Mouse (Mus musculus) embryonic facial prominence, embryonic 12.5 days (tissue): ENCODE data around the gene Zfp366. TPM values are rescaled to one million over a fixed set of nuclear protein-coding genes. Genes with fewer than 3 reads are reported as not detected.

Experiments used
- ATAC-seq: fragments of 200-750 bp; cut with Nextera tagmentation; 2 replicates; pipeline ENCODE4 v1.8.0; 2017; ENCODE audit not compliant: insufficient number of reproducible peaks, insufficient read depth, low FRiP score, low TSS enrichment
- H3K27ac ChIP-seq: fragments of 300-500 bp; sonication (generic); 2 replicates; pipeline ENCODE4 v1.5.1; 2016; ENCODE audit warnings: mild to moderate bottlenecking
- H3K27me3 ChIP-seq: fragments of 300-500 bp; sonication (generic); 2 replicates; pipeline ENCODE4 v1.6.1; 2016; ENCODE audit warnings: mild to moderate bottlenecking, moderate library complexity
- H3K36me3 ChIP-seq: fragments of 300-500 bp; sonication (generic); 2 replicates; pipeline ENCODE4 v1.6.1; 2016; ENCODE audit warnings: mild to moderate bottlenecking
- H3K4me1 ChIP-seq: fragments of 300-500 bp; sonication (generic); 2 replicates; pipeline ENCODE4 v1.6.1; 2016
- H3K4me2 ChIP-seq: fragments of 300-500 bp; sonication (generic); replicated peaks from 2 replicates; pipeline ENCODE4 v1.6.1; 2016; ENCODE audit warnings: mild to moderate bottlenecking, moderate library complexity
- H3K4me3 ChIP-seq: fragments of 300-500 bp; sonication (generic); 2 replicates; pipeline ENCODE4 v1.5.1; 2016; ENCODE audit warnings: mild to moderate bottlenecking
- H3K9ac ChIP-seq: fragments of 300-500 bp; sonication (generic); 2 replicates; pipeline ENCODE4 v1.6.1; 2016; ENCODE audit warnings: mild to moderate bottlenecking, moderate library complexity
- H3K9me3 ChIP-seq: fragments of 300-500 bp; sonication (generic); 2 replicates; pipeline ENCODE4 v1.6.1; 2016; ENCODE audit warnings: mild to moderate bottlenecking, moderate library complexity
- WGBS: fragments of 180-500 bp; shearing (Covaris S2); methylation state at CpG from one replicate; pipeline ENCODE4 v1.1.7; 2016; 5-methylcytosine and 5-hydroxymethylcytosine counted together
- polyA plus RNA-seq: library from polyadenylated mRNA; unstranded; fragments of >200 nt; fragmentation: Nextera tagmentation; extraction: Ambion mirVana; gene quantifications from 2 replicates; pipeline ENCODE4 v1.2.1, GENCODE M21; 2016

Zfp366 gene
- polyA plus RNA-seq, 1 experiment from 2014 or later, result 0.41 TPM

- H3K9me3 ChIP-seq, result no peaks in the 10 kb centered on the region
- 0 out of 2 replicates have a peak, but pooled peaks cover 2% of the 10 kb centered on the region for H3K4me1 ChIP-seq
- no peaks in the 10 kb centered on the region for H3K27me3 ChIP-seq
- H3K4me2 ChIP-seq, result no peak overlapping the region
- WGBS, result 87% methylated on average over 11 of the region's 11 CpGs
- no peak for ATAC-seq
- H3K36me3 ChIP-seq, result no peaks in the 10 kb centered on the region
- H3K4me3 ChIP-seq, result no peak overlapping the region
- H3K27ac ChIP-seq, result no peak overlapping the region
- no peak overlapping the region for H3K9ac ChIP-seq
Observed at GRCm38 (mm10) chr13:99187456-99187855, 2.8 kb downstream of the Zfp366 start.

- Histone ChIP-seq H3K27me3 (no peaks in the 10 kb centered on the region), H3K36me3 (no peaks in the 10 kb centered on the region), H3K9me3 (no peaks in the 10 kb centered on the region), H3K4me2 (no peak overlapping the region), H3K9ac (no peak overlapping the region), H3K4me3 (no peak overlapping the region), H3K27ac (no peak overlapping the region), H3K4me1 (0 out of 2 replicates have a peak, but pooled peaks cover 2% of the 10 kb centered on the region)
- ATAC-seq, result no peak
- 74% methylated on average over 8 of the region's 8 CpGs for WGBS
Observed at GRCm38 (mm10) chr13:99188625-99189024, 4.0 kb downstream of the Zfp366 start.

- Histone ChIP-seq H3K36me3 (no peaks in the 10 kb centered on the region), H3K4me2 (no peak overlapping the region), H3K9ac (no peak overlapping the region), H3K9me3 (no peaks in the 10 kb centered on the region), H3K4me3 (no peak overlapping the region), H3K4me1 (no peaks in the 10 kb centered on the region), H3K27ac (no peak overlapping the region), H3K27me3 (no peaks in the 10 kb centered on the region)
- ATAC-seq, result no peak
- WGBS, result 74% methylated on average over 3 of the region's 3 CpGs
Observed at GRCm38 (mm10) chr13:99189671-99190070, 5.0 kb downstream of the Zfp366 start.

- Histone ChIP-seq H3K27ac (no peak overlapping the region), H3K4me1 (no peaks in the 10 kb centered on the region), H3K36me3 (no peaks in the 10 kb centered on the region), H3K4me3 (no peak overlapping the region), H3K9ac (no peak overlapping the region), H3K9me3 (no peaks in the 10 kb centered on the region), H3K4me2 (no peak overlapping the region), H3K27me3 (no peaks in the 10 kb centered on the region)
- ATAC-seq, result no peak
- WGBS, result 55% methylated on average over 11 of the region's 11 CpGs
Observed at GRCm38 (mm10) chr13:99190466-99190865, 5.8 kb downstream of the Zfp366 start.

- Histone ChIP-seq H3K36me3 (no peaks in the 10 kb centered on the region), H3K4me1 (no peaks in the 10 kb centered on the region), H3K27ac (no peak overlapping the region), H3K4me3 (no peak overlapping the region), H3K9ac (no peak overlapping the region), H3K27me3 (no peaks in the 10 kb centered on the region), H3K4me2 (no peak overlapping the region), H3K9me3 (no peaks in the 10 kb centered on the region)
- 82% methylated on average over 13 of the region's 13 CpGs for whole genome bisulfite sequencing
- ATAC-seq, result no peak
Observed at GRCm38 (mm10) chr13:99191063-99191462, 6.4 kb downstream of the Zfp366 start.

GRCm38 (mm10) chr13:99196314-99196713 lies 11.7 kb downstream of the Zfp366 start:
- H3K27ac ChIP-seq, result no peak overlapping the region
- no peak overlapping the region for H3K9ac ChIP-seq
- no peaks in the 10 kb centered on the region for H3K36me3 ChIP-seq
- no peak for ATAC-seq
- H3K4me1 ChIP-seq, result no peaks in the 10 kb centered on the region
- 83% methylated on average over 12 of the region's 12 CpGs for WGBS
- H3K4me3 ChIP-seq, result no peak overlapping the region
- no peak overlapping the region for H3K4me2 ChIP-seq
- no peaks in the 10 kb centered on the region for H3K27me3 ChIP-seq
- H3K9me3 ChIP-seq, result no peaks in the 10 kb centered on the region

GRCm38 (mm10) chr13:99196865-99197264 lies 12.2 kb downstream of the Zfp366 start:
- 72% methylated on average over 4 of the region's 4 CpGs for WGBS

GRCm38 (mm10) chr13:99201647-99202574 lies 17.3 kb downstream of the Zfp366 start:
- WGBS, result 63% methylated on average over 16 of the region's 16 CpGs
- H3K9ac ChIP-seq, result no peak overlapping the region
- H3K9me3 ChIP-seq, result no peaks in the 10 kb centered on the region
- H3K27me3 ChIP-seq, result no peaks in the 10 kb centered on the region
- no peak for ATAC-seq
- H3K4me1 ChIP-seq, result peaks cover 4% of the 10 kb centered on the region; the same call in 1 of the 2 replicates
- H3K27ac ChIP-seq, result no peak overlapping the region
- H3K4me2 ChIP-seq, result no peak overlapping the region
- no peak overlapping the region for H3K4me3 ChIP-seq
- no peaks in the 10 kb centered on the region for H3K36me3 ChIP-seq

More at GRCm38 (mm10) chr13:99196865-99197264, 12.2 kb downstream of the Zfp366 start:
- no peaks in the 10 kb centered on the region for H3K4me1 ChIP-seq
- H3K27me3 ChIP-seq, result no peaks in the 10 kb centered on the region
- no peak overlapping the region for H3K9ac ChIP-seq
- ATAC-seq, result no peak
- no peak overlapping the region for H3K4me2 ChIP-seq
- H3K27ac ChIP-seq, result no peak overlapping the region
- H3K9me3 ChIP-seq, result no peaks in the 10 kb centered on the region
- no peak overlapping the region for H3K4me3 ChIP-seq
- H3K36me3 ChIP-seq, result no peaks in the 10 kb centered on the region

- Histone ChIP-seq H3K36me3 (no peaks in the 10 kb centered on the region), H3K9me3 (no peaks in the 10 kb centered on the region), H3K4me1 (0 out of 2 replicates have a peak, but pooled peaks cover under 1% of the 10 kb centered on the region), H3K27me3 (no peaks in the 10 kb centered on the region), H3K4me2 (no peak overlapping the region), H3K27ac (no peak overlapping the region), H3K4me3 (no peak overlapping the region), H3K9ac (no peak overlapping the region)
- 92% methylated on average over 9 of the region's 9 CpGs for WGBS
- no peak for ATAC-seq
Observed at GRCm38 (mm10) chr13:99207214-99207613, 22.6 kb downstream of the Zfp366 start.

GRCm38 (mm10) chr13:99209859-99210258 lies 25.2 kb downstream of the Zfp366 start:
- ATAC-seq, result no peak
- 86% methylated on average over 5 of the region's 5 CpGs for WGBS
- Histone ChIP-seq H3K9ac (no peak overlapping the region), H3K4me3 (no peak overlapping the region), H3K36me3 (no peaks in the 10 kb centered on the region), H3K9me3 (no peaks in the 10 kb centered on the region), H3K27me3 (no peaks in the 10 kb centered on the region), H3K27ac (no peak overlapping the region), H3K4me2 (no peak overlapping the region), H3K4me1 (no peaks in the 10 kb centered on the region)

- ATAC-seq, result no peak
- H3K27ac ChIP-seq, result no peak overlapping the region
Observed at GRCm38 (mm10) chr13:99210837-99211236, 26.2 kb downstream of the Zfp366 start.

GRCm38 (mm10) chr13:99212976-99213375 lies 28.4 kb downstream of the Zfp366 start:
- Histone ChIP-seq H3K4me3 (no peak overlapping the region), H3K27me3 (no peaks in the 10 kb centered on the region), H3K36me3 (no peaks in the 10 kb centered on the region), H3K9ac (no peak overlapping the region), H3K9me3 (no peaks in the 10 kb centered on the region), H3K4me2 (no peak overlapping the region), H3K27ac (no peak overlapping the region), H3K4me1 (no peaks in the 10 kb centered on the region)
- no peak for ATAC-seq
- 79% methylated on average over 5 of the region's 5 CpGs for WGBS

More at GRCm38 (mm10) chr13:99210837-99211236, 26.2 kb downstream of the Zfp366 start:
- Histone ChIP-seq H3K9ac (no peak overlapping the region), H3K27me3 (no peaks in the 10 kb centered on the region), H3K4me3 (no peak overlapping the region), H3K4me2 (no peak overlapping the region), H3K4me1 (no peaks in the 10 kb centered on the region), H3K9me3 (no peaks in the 10 kb centered on the region), H3K36me3 (no peaks in the 10 kb centered on the region)
- whole genome bisulfite sequencing, result 82% methylated on average over 5 of the region's 5 CpGs
